Mouse (Mus musculus): ENCODE results near the gene Cntd1. TPM values are rescaled to one million over a fixed set of nuclear protein-coding genes. Genes with fewer than 3 reads are reported as not detected.

Gene Cntd1
- total and polyA plus RNA-seq, 2 experiments from 2014 or later: 0.22 TPM; not detected in 1

DNA sequence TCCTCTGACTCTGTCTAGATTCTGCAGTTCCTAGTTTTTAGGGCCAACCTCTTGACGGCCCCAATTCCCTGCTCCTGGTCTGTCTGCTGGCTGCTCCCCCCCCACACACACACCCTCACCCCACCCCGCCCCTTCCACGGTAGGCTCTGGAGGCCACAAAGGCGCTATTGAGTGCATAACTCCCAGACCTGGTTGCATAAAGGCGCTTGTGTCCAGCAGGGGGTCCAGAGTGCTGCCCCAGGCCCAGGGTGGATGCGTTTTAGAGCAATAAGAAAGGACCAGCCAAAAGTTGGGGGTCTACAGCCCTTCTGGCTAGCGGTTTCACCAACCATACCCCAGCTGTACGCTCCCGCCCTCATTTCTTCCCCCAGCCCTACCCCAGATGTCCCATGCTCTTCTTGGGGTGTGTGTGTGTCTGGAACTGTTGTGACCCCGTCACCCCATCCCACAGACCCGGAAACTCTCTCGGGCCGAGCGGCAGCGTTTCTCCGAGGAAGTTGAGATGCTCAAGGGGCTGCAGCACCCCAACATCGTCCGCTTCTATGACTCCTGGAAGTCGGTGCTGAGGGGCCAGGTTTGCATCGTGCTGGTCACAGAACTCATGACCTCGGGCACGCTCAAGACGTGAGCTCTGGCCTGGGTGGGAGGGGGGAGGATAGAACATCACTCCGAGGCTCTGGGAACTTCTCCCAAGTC lies 16.4 kb upstream of the Cntd1 start:
- 8% methylated on average over 24 of the region's 24 CpGs for WGBS
- no peaks in the 10 kb centered on the region for H3K9me3 ChIP-seq (replicated peaks; ENCODE audit: control insufficient read depth, low read length)
- H3K4me2 ChIP-seq (ENCODE audit: low read depth, low read length): peak overlapping the region; percentile 90
- ATAC-seq (ENCODE audit: insufficient read depth, low read depth): no peak
- peaks cover 40% of the 10 kb centered on the region for H3K27me3 ChIP-seq (ENCODE audit: control insufficient read depth, insufficient read depth, low read length)
- H3K27ac ChIP-seq (ENCODE audit: low read depth): no peak overlapping the region
- H3K4me3 ChIP-seq (ENCODE audit: low read depth, low read length): peak overlapping the region; percentile 26
- H3K4me1 ChIP-seq (ENCODE audit: control insufficient read depth, insufficient read depth): peaks cover 36% of the 10 kb centered on the region
- TF ChIP-seq EP300 (IDR thresholded peaks at IDR 0.05; ENCODE audit: low read depth) (no peak), CTCF (IDR thresholded peaks at IDR 0.05; ENCODE audit: low read depth) (no peak)
- peaks cover 15% of the 10 kb centered on the region; the same call in 1 of the 2 replicates for H3K36me3 ChIP-seq (replicated peaks; ENCODE audit: control insufficient read depth, insufficient read depth, low read length)
- DNase-seq (ENCODE audit: low spot score): no peak
- no peak overlapping the region for H3K9ac ChIP-seq (replicated peaks; ENCODE audit: low read depth, low read length)

DNA sequence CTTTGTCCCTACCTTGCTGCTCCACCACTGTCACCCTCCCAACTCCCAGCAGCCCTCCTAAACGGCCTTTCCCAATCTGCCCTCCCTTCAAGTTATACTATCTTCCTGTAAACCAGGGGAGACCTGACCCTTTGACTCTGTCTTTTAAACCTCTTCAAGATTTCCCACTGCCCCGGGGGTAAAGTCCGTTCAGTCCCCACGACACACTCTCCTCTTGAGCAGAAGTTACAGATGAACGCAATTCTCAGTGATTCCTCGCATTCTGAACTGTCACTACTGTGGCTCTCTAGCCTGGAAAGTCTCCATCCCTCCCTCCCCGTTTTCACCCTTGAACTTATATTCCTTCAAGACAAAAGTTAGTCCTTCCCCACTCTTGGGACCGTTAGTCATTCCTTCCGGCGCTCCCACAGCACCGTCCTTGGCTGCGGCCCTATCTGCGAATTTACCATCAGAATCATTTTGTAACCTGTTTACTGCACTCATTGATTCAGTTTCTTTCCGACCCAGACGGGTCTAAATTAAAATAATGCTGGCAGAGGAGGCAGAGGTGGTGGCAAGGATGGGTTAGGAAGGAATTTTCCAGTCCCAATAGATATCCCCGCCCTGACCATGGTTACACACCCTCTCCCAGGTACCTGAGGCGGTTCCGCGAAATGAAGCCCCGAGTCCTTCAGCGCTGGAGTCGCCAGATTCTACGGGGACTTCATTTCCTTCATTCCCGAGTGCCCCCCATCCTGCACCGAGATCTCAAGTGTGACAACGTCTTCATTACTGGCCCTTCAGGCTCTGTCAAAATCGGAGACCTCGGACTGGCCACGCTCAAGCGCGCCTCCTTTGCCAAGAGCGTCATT lies 15.4 kb upstream of the Cntd1 start:
- Histone ChIP-seq H3K27ac (ENCODE audit: low read depth) (no peak overlapping the region), H3K4me2 (ENCODE audit: low read depth, low read length) (peak overlapping the region; percentile 90; the same call in 1 of the 2 replicates), H3K4me1 (ENCODE audit: control insufficient read depth, insufficient read depth) (peaks cover 36% of the 10 kb centered on the region), H3K36me3 (replicated peaks; ENCODE audit: control insufficient read depth, insufficient read depth, low read length) (peaks cover 5% of the 10 kb centered on the region; the same call in 1 of the 2 replicates), H3K4me3 (ENCODE audit: low read depth, low read length) (no peak overlapping the region; the same call in 1 of the 2 replicates), H3K9ac (replicated peaks; ENCODE audit: low read depth, low read length) (no peak overlapping the region), H3K27me3 (ENCODE audit: control insufficient read depth, insufficient read depth, low read length) (peaks cover 40% of the 10 kb centered on the region), H3K9me3 (replicated peaks; ENCODE audit: control insufficient read depth, low read length) (no peaks in the 10 kb centered on the region)
- ATAC-seq (ENCODE audit: insufficient read depth, low read depth) (no peak), DNase-seq (ENCODE audit: low spot score) (no peak)
- WGBS: 12% methylated on average over 32 of the region's 32 CpGs
- TF ChIP-seq CTCF (IDR thresholded peaks at IDR 0.05; ENCODE audit: low read depth) (no peak), EP300 (IDR thresholded peaks at IDR 0.05; ENCODE audit: low read depth) (no peak)

DNA sequence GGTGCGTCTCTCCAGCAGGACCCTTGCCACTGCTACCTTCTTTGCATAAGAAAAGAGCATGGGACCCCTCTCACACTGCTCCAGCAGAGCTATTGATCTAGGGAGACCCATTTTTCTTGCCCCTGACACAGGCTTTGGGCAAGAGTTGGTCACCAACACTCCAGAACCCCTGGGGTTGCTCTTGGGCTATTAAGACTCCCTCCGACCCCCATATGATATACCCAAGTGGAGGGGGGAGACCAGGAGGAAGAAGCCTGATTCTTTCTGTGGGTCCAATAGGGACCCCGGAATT lies 14.9 kb upstream of the Cntd1 start:
- Histone ChIP-seq H3K27me3 (ENCODE audit: control insufficient read depth, insufficient read depth, low read length) (peaks cover 40% of the 10 kb centered on the region), H3K9ac (replicated peaks; ENCODE audit: low read depth, low read length) (no peak overlapping the region), H3K36me3 (replicated peaks; ENCODE audit: control insufficient read depth, insufficient read depth, low read length) (no peaks in the 10 kb centered on the region), H3K4me3 (ENCODE audit: low read depth, low read length) (no peak overlapping the region), H3K4me1 (ENCODE audit: control insufficient read depth, insufficient read depth) (peaks cover 32% of the 10 kb centered on the region), H3K27ac (ENCODE audit: low read depth) (no peak overlapping the region), H3K4me2 (ENCODE audit: low read depth, low read length) (no peak overlapping the region), H3K9me3 (replicated peaks; ENCODE audit: control insufficient read depth, low read length) (no peaks in the 10 kb centered on the region)
- ATAC-seq (ENCODE audit: insufficient read depth, low read depth) (no peak), DNase-seq (ENCODE audit: low spot score) (no peak)
- TF ChIP-seq CTCF (IDR thresholded peaks at IDR 0.05; ENCODE audit: low read depth): no peak
- 32% methylated on average over 3 of the region's 3 CpGs for WGBS

DNA sequence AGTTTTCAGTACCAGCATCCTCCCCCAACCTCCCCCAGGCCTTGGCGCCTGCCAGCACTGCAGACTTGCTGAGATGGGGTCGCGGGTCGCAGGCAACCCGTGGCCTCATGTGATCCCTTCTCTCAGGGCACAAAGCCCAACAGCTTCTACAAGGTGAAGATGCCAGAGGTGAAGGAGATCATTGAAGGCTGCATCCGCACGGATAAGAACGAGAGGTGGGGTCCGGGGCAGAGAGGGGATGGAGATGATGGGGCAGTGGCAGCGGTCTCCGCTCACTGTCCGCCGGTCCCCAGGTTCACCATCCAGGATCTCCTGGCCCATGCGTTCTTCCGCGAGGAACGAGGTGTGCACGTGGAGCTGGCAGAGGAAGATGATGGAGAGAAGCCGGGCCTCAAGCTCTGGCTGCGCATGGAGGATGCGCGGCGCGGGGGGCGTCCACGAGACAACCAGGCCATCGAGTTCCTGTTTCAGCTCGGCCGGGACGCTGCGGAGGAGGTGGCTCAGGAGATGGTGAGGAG lies 13.8 kb upstream of the Cntd1 start:
- peak overlapping the region; percentile 24; the same call in 1 of the 2 replicates for H3K4me2 ChIP-seq (ENCODE audit: low read depth, low read length)
- DNase-seq (ENCODE audit: low spot score): no peak
- no peak overlapping the region for H3K27ac ChIP-seq (ENCODE audit: low read depth)
- H3K4me3 ChIP-seq (ENCODE audit: low read depth, low read length): peak overlapping the region; percentile 13; the same call in 1 of the 2 replicates
- ATAC-seq (ENCODE audit: insufficient read depth, low read depth): no peak
- TF ChIP-seq CTCF (IDR thresholded peaks at IDR 0.05; ENCODE audit: low read depth): no peak
- TF ChIP-seq EP300 (IDR thresholded peaks at IDR 0.05; ENCODE audit: low read depth): no peak
- no peak overlapping the region for H3K9ac ChIP-seq (replicated peaks; ENCODE audit: low read depth, low read length)
- H3K27me3 ChIP-seq (ENCODE audit: control insufficient read depth, insufficient read depth, low read length): peaks cover 40% of the 10 kb centered on the region
- no peaks in the 10 kb centered on the region for H3K36me3 ChIP-seq (replicated peaks; ENCODE audit: control insufficient read depth, insufficient read depth, low read length)
- H3K4me1 ChIP-seq (ENCODE audit: control insufficient read depth, insufficient read depth): peaks cover 21% of the 10 kb centered on the region
- 10% methylated on average over 31 of the region's 31 CpGs for WGBS
- no peaks in the 10 kb centered on the region for H3K9me3 ChIP-seq (replicated peaks; ENCODE audit: control insufficient read depth, low read length)

DNA sequence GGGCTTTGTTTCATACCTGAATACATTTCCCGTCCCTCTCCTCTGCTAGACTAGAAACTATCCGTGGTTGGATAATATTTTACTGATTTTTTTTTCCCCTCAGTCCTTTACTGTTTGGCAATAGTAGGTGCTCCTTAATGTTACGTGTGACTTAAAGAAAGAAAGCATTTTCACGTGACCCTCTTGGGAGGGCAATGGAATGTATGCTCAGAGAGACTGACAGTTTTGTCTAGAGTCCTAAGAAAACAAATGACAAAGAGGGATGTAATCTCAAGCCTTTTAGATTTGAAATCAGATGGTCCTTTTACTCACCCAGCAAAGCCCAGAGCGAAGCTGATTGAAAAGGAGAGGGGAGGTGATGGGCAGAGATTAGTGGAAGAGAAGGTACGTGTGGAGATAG lies 12.9 kb upstream of the Cntd1 start:
- Histone ChIP-seq H3K9me3 (replicated peaks; ENCODE audit: control insufficient read depth, low read length) (no peaks in the 10 kb centered on the region), H3K27me3 (ENCODE audit: control insufficient read depth, insufficient read depth, low read length) (peaks cover 40% of the 10 kb centered on the region), H3K27ac (ENCODE audit: low read depth) (no peak overlapping the region), H3K4me1 (ENCODE audit: control insufficient read depth, insufficient read depth) (peaks cover 17% of the 10 kb centered on the region; the same call in 1 of the 2 replicates), H3K4me2 (ENCODE audit: low read depth, low read length) (no peak overlapping the region), H3K4me3 (ENCODE audit: low read depth, low read length) (no peak overlapping the region), H3K9ac (replicated peaks; ENCODE audit: low read depth, low read length) (no peak overlapping the region), H3K36me3 (replicated peaks; ENCODE audit: control insufficient read depth, insufficient read depth, low read length) (no peaks in the 10 kb centered on the region)
- no peak for ATAC-seq (ENCODE audit: insufficient read depth, low read depth)
- WGBS: 31% methylated on average over 6 of the region's 6 CpGs
- TF ChIP-seq EP300 (IDR thresholded peaks at IDR 0.05; ENCODE audit: low read depth) (no peak), CTCF (IDR thresholded peaks at IDR 0.05; ENCODE audit: low read depth) (no peak)
- no peak for DNase-seq (ENCODE audit: low spot score)
